Mouse (Mus musculus) spleen, postnatal 0 days (tissue): ENCODE results near the gene Rhoh. TPM values are rescaled to one million over a fixed set of nuclear protein-coding genes. Genes with fewer than 3 reads are reported as not detected.

Source experiments
- polyA plus RNA-seq: library from polyadenylated mRNA; unstranded; fragments of >200 nt; fragmentation: Nextera tagmentation; extraction: Ambion mirVana; gene quantifications from 2 replicates; pipeline ENCODE4 v1.2.1, GENCODE M21; 2015

Gene Rhoh
- 8.0 and 11.6 TPM in 2 replicates for polyA plus RNA-seq

DNA sequence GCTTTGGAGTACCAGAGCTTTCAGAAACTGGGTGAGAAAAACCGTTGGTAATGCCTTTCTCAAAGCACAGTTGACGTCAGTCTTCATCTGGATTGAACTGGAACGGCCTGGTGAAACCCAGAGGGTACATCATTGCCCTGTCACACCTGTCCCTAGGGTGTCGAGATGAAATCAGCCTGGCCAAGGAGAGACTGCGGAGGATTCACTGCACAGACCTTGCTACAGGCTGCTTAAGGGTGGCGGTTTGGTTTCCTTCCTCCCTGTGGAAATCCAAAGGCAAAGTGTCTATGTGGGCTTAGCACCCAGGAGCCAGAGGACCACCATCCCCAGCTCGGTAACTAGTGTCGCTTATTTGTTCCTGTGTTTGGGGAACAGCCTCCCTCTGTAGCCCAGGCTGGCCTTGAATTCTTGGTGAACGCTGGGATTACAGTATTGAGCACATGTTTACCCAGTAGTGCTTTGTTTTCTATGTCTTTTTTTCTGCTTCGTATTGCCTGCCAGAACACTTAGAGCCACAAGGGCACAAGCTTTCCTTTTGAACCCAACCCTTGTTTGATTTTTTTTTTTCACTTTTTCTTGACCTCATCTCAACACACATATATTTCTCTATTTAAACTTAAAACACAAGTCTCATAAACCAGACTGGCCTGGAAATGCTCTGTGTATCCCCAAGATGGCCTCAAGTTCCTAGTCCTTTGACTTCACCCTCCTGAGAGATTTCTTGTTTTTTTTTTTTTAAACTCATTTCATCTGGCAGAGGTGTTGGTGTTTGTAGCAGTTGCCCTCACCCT is at the start of gene Rhoh:
Rhoh (plus strand) TSS at position 60 of the 791 bp plus-strand sequence.

GRCm38 (mm10) chr5:65934783-65935182 is 73.8 kb downstream of the Rhoh start, which contains the start of gene Chrna9:
TSS of gene Chrna9 (plus strand) at chr5:65934921.

Other genes with a start within 250 kb of the Rhoh start
- 37.7 and 40.7 TPM in 2 replicates for gene Pds5a, start 162.9 kb upstream of the Rhoh start, polyA plus RNA-seq
- gene N4bp2, start 97.7 kb upstream of the Rhoh start, polyA plus RNA-seq: 10.1 and 11.4 TPM in 2 replicates
- gene Chrna9, start 73.7 kb downstream of the Rhoh start, polyA plus RNA-seq: not detected in 2 replicates
- gene 9130230L23Rik, start 143.1 kb downstream of the Rhoh start, polyA plus RNA-seq: 0.10 TPM in 1 of 2 replicates, not detected in the other